In genomic region chr1:39462937-39463444, GRCm38 (mm10) we compare ENCODE assay signal across 20 mouse cellular contexts. TPM values are rescaled to one million over a fixed set of nuclear protein-coding genes. Genes with fewer than 3 reads are reported as not detected.
DNase-seq lines count a peak whose midpoint lies in the region; ATAC-seq lines count a peak whose summit lies in the region.
"Had no signal": no experiment of that assay in that cellular context is flagged by ENCODE, and none has a peak within 500 bp of the region (broad histone marks: within the 10 kb centered on the region; RNA-seq: fewer than 3 reads in every experiment).

No protein-coding gene starts in this region.

- H3K27me3 ChIP-seq in intestine, embryonic 15.5 days (replicated peaks): no peaks in the 10 kb centered on the region
- no peaks in the 10 kb centered on the region for H3K27me3 ChIP-seq in intestine, embryonic 16.5 days (replicated peaks; ENCODE audit: control insufficient read depth, insufficient read depth, low read length)
- H3K27me3 ChIP-seq in liver, embryonic 11.5 days (replicated peaks; ENCODE audit: control insufficient read depth, insufficient read depth, low read length): no peaks in the 10 kb centered on the region
- no peaks in the 10 kb centered on the region for H3K27me3 ChIP-seq in stomach, embryonic 16.5 days (ENCODE audit: control insufficient read depth, insufficient read depth, low read length)
- H3K27me3 ChIP-seq: hindbrain, embryonic 13.5 days; Patski had no signal

- no peak overlapping the region for H3K4me2 ChIP-seq in intestine, embryonic 15.5 days (replicated peaks)
- no peak overlapping the region for H3K4me2 ChIP-seq in intestine, embryonic 16.5 days (ENCODE audit: low read depth, low read length)
- no peak overlapping the region for H3K4me2 ChIP-seq in liver, embryonic 11.5 days
- H3K4me2 ChIP-seq in stomach, embryonic 16.5 days (ENCODE audit: low read depth, low read length): no peak overlapping the region
- H3K4me2 ChIP-seq: hindbrain, embryonic 13.5 days; lung, embryonic 14.5 days had no signal

- ATAC-seq in cerebellum, adult (ENCODE audit: insufficient number of reproducible peaks, low FRiP score, low TSS enrichment): no peak
- 0 out of 2 replicates have a peak, but pooled peaks have one; percentile 28 for ATAC-seq in intestine, embryonic 15.5 days
- ATAC-seq in intestine, embryonic 16.5 days: no peak
- peak; percentile 47 for ATAC-seq in liver, embryonic 11.5 days (replicated peaks; ENCODE audit: low FRiP score)
- ATAC-seq in stomach, embryonic 16.5 days (ENCODE audit: insufficient read depth, low FRiP score): no peak
- ATAC-seq: midbrain, embryonic 16.5 days; Patski had no signal

- no peaks in the 10 kb centered on the region for H3K9me3 ChIP-seq in intestine, embryonic 15.5 days
- no peaks in the 10 kb centered on the region for H3K9me3 ChIP-seq in intestine, embryonic 16.5 days (ENCODE audit: control insufficient read depth, low read length)
- no peaks in the 10 kb centered on the region for H3K9me3 ChIP-seq in liver, embryonic 11.5 days (ENCODE audit: control insufficient read depth, low read length)
- no peaks in the 10 kb centered on the region for H3K9me3 ChIP-seq in stomach, embryonic 16.5 days (replicated peaks; ENCODE audit: control insufficient read depth, low read length)
- H3K9me3 ChIP-seq: forebrain, embryonic 10.5 days; hindbrain, embryonic 13.5 days had no signal

- no peak overlapping the region for H3K9ac ChIP-seq in intestine, embryonic 15.5 days
- H3K9ac ChIP-seq in intestine, embryonic 16.5 days (ENCODE audit: low read depth, low read length): no peak overlapping the region
- no peak overlapping the region for H3K9ac ChIP-seq in liver, embryonic 11.5 days (ENCODE audit: low read depth, low read length)
- H3K9ac ChIP-seq in stomach, embryonic 16.5 days (ENCODE audit: low read length): no peak overlapping the region
- H3K9ac ChIP-seq: hindbrain, embryonic 13.5 days; lung, embryonic 14.5 days had no signal

- DNase-seq in cerebellum, adult 11-12 months: peak; percentile 30
- DNase-seq in liver, embryonic 11.5 days (ENCODE audit: low spot score): no peak
- no peak for DNase-seq in right cerebral cortex, postnatal 14 days
- DNase-seq in spleen, adult 18-20 months: no peak
- DNase-seq: adrenal gland, postnatal 25 days; gastrocnemius, postnatal 14 days; heart, adult 2 months; kidney, adult 11 months; kidney, postnatal 4 days; lung, embryonic 14.5 days; lung, postnatal 36 days; thymus, postnatal 14 days had no signal

- no peaks in the 10 kb centered on the region for H3K36me3 ChIP-seq in intestine, embryonic 15.5 days
- H3K36me3 ChIP-seq in intestine, embryonic 16.5 days (ENCODE audit: control insufficient read depth, insufficient read depth, low read length): no peaks in the 10 kb centered on the region
- no peaks in the 10 kb centered on the region for H3K36me3 ChIP-seq in liver, embryonic 11.5 days (ENCODE audit: control insufficient read depth, insufficient read depth, low read length)
- no peaks in the 10 kb centered on the region for H3K36me3 ChIP-seq in stomach, embryonic 16.5 days (ENCODE audit: control insufficient read depth, insufficient read depth, low read length)
- H3K36me3 ChIP-seq: forebrain, embryonic 10.5 days; hindbrain, embryonic 13.5 days had no signal

- no peak overlapping the region for H3K4me3 ChIP-seq in intestine, embryonic 15.5 days (replicated peaks)
- H3K4me3 ChIP-seq in intestine, embryonic 16.5 days (ENCODE audit: low read length): no peak overlapping the region
- no peak overlapping the region for H3K4me3 ChIP-seq in liver, embryonic 11.5 days (ENCODE audit: low read depth, low read length)
- H3K4me3 ChIP-seq in stomach, embryonic 16.5 days (replicated peaks; ENCODE audit: low read length): no peak overlapping the region
- H3K4me3 ChIP-seq: forebrain, embryonic 10.5 days; heart, adult 2 months; hindbrain, embryonic 13.5 days had no signal

- 76% methylated on average over 6 of the region's 6 CpGs for WGBS in intestine, embryonic 15.5 days
- WGBS in intestine, embryonic 16.5 days: 77% methylated on average over 6 of the region's 6 CpGs
- WGBS in liver, embryonic 11.5 days: 79% methylated on average over 6 of the region's 6 CpGs
- WGBS in stomach, embryonic 16.5 days: 83% methylated on average over 6 of the region's 6 CpGs

- no peak overlapping the region for H3K27ac ChIP-seq in intestine, embryonic 15.5 days
- no peak overlapping the region for H3K27ac ChIP-seq in intestine, embryonic 16.5 days (ENCODE audit: low read length)
- H3K27ac ChIP-seq in liver, embryonic 11.5 days (ENCODE audit: low read depth, low read length): no peak overlapping the region
- H3K27ac ChIP-seq in stomach, embryonic 16.5 days (ENCODE audit: low read length): 0 out of 2 replicates have a peak overlapping the region, but pooled peaks have one; percentile 22
- H3K27ac ChIP-seq: forebrain, embryonic 10.5 days; heart, adult 2 months; hindbrain, embryonic 13.5 days had no signal

- no peaks in the 10 kb centered on the region for H3K4me1 ChIP-seq in intestine, embryonic 15.5 days (replicated peaks)
- no peaks in the 10 kb centered on the region for H3K4me1 ChIP-seq in intestine, embryonic 16.5 days (ENCODE audit: control insufficient read depth, insufficient read depth, low read length)
- peaks cover 16% of the 10 kb centered on the region for H3K4me1 ChIP-seq in liver, embryonic 11.5 days (replicated peaks; ENCODE audit: control insufficient read depth, insufficient read depth, low read length)
- H3K4me1 ChIP-seq in stomach, embryonic 16.5 days (ENCODE audit: control insufficient read depth, insufficient read depth, low read length): peaks cover 4% of the 10 kb centered on the region; the same call in 1 of the 2 replicates
- H3K4me1 ChIP-seq: hindbrain, embryonic 13.5 days had no signal

RNA-seq across cellular contexts. Expression of gene Tbc1d8, which starts 15.6 kb away (rescaled TPM):
- 8.6 and 8.7 TPM in 2 replicates for polyA plus RNA-seq in intestine, embryonic 15.5 days (2015; fragmentation: Nextera tagmentation; extraction: Ambion mirVana)
- 7.3 and 7.4 TPM in 2 replicates for polyA plus RNA-seq in intestine, embryonic 16.5 days (2015; fragmentation: Nextera tagmentation; extraction: Ambion mirVana)
- 6.7 and 9.3 TPM in 2 replicates for polyA plus RNA-seq in liver, embryonic 11.5 days (2014; fragmentation: Nextera tagmentation; extraction: Ambion mirVana)
- 10.3 and 11.6 TPM in 2 replicates for polyA plus RNA-seq in stomach, embryonic 16.5 days (2015; fragmentation: Nextera tagmentation; extraction: Ambion mirVana)

Comparison
In these comparisons a context has a peak if more than half of its experiments do, and no peak if none do; other contexts are left out.
1. ATAC-seq: peak in intestine, embryonic 15.5 days (single experiment) and liver, embryonic 11.5 days (single experiment); none in cerebellum, adult (single experiment), intestine, embryonic 16.5 days (single experiment) and stomach, embryonic 16.5 days (single experiment).